In the genomic region with DNA sequence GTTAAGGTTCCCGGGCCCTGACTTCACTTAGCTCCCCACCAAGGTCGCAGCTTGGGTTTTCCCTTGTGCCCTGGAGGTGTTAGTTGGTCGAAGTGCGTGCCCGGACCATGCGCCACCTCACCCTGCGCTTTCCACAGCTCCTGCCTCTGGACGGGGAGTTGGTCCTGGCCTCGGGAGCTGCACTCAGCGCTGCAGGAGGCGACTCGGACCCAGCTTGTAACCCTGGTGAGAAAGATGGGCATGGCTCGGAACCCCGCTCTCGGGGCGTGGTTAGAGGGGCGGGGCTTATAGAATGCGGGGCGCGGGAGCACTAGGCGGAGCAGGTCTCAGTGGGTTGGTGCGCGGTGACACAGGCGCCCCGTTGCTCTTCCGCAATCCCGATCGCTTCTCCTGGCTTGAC, we compare ENCODE assay signal across 9 mouse cellular contexts. TPM values are rescaled to one million over a fixed set of nuclear protein-coding genes. Genes with fewer than 3 reads are reported as not detected.
DNase-seq lines count a peak whose midpoint lies in the region; ATAC-seq and TF ChIP-seq lines count a peak whose summit lies in the region.
"Had no signal": no experiment of that assay in that cellular context is flagged by ENCODE, and none has a peak within 500 bp of the region (broad histone marks: within the 10 kb centered on the region; RNA-seq: fewer than 3 reads in every experiment).

No protein-coding gene starts in this region.

- peak; percentile 35; the same call in 1 of the 2 replicates for ATAC-seq in forebrain, embryonic 15.5 days (replicated peaks)
- ATAC-seq in liver, embryonic 14.5 days (ENCODE audit: insufficient read depth), result no peak; the same call in 1 of the 2 replicates
- ATAC-seq in frontal cortex, adult (ENCODE audit: low TSS enrichment), result no peak

- H3K79me2 ChIP-seq in heart, adult 2 months (replicated peaks; ENCODE audit: control insufficient read depth, insufficient read depth, low read length), result no peaks in the 10 kb centered on the region

- intact Hi-C loops in heart, adult 2 months (cut with DNase I), result loop anchor here (5.0 to 10.0 kb wide), 2 partner anchors 138 to 191 kb away; no protein-coding TSS in a partner anchor

- no peaks in the 10 kb centered on the region for H3K36me3 ChIP-seq in heart, adult 2 months (ENCODE audit: control insufficient read depth, insufficient read depth, low read length)
- H3K36me3 ChIP-seq in E14TG2a.4 (ENCODE audit: insufficient read depth, low read length), result no peaks in the 10 kb centered on the region
- no peaks in the 10 kb centered on the region for H3K36me3 ChIP-seq in forebrain, embryonic 15.5 days
- no peaks in the 10 kb centered on the region for H3K36me3 ChIP-seq in liver, embryonic 14.5 days (replicated peaks; ENCODE audit: control insufficient read depth, insufficient read depth, low read depth)

- TF ChIP-seq EP300 in heart, adult 2 months (IDR thresholded peaks at IDR 0.05; ENCODE audit: insufficient read depth, low read depth, low read length), result no peak
- no peak for TF ChIP-seq EP300 in liver, embryonic 14.5 days (IDR thresholded peaks at IDR 0.05; ENCODE audit: low read depth)

- TF ChIP-seq POLR2A in heart, adult 2 months (IDR thresholded peaks at IDR 0.05; ENCODE audit: insufficient read depth, low read depth, low read length), result no peak

- peak overlapping the region; percentile 26; the same call in 1 of the 2 replicates for H3K4me3 ChIP-seq in heart, adult 2 months
- peak overlapping the region; percentile 74 for H3K4me3 ChIP-seq in E14TG2a.4 (replicated peaks; ENCODE audit: low read length)
- peak overlapping the region; percentile 48 for H3K4me3 ChIP-seq in forebrain, embryonic 15.5 days
- peak overlapping the region in 1 of 2 experiments; percentile 24; a peak in 1 of 4 replicates for H3K4me3 ChIP-seq in liver, embryonic 14.5 days (ENCODE audit: insufficient read depth in 1 of 2, low read depth in 2 of 2, low read length in 2 of 2)

- WGBS in heart, adult 2 months, result 6% methylated on average over 28 of the region's 28 CpGs
- WGBS in forebrain, embryonic 15.5 days, result 4% methylated on average over 28 of the region's 28 CpGs
- 5% methylated on average over 28 of the region's 28 CpGs for WGBS in liver, embryonic 14.5 days (ENCODE audit: insufficient replicate concordance)

- peaks cover 39% of the 10 kb centered on the region for H3K27me3 ChIP-seq in heart, adult 2 months (ENCODE audit: control insufficient read depth, insufficient read depth, low read length)
- H3K27me3 ChIP-seq in E14TG2a.4 (ENCODE audit: insufficient read depth, low read length), result peaks cover 94% of the 10 kb centered on the region
- peaks cover 82% of the 10 kb centered on the region for H3K27me3 ChIP-seq in forebrain, embryonic 15.5 days
- peaks cover 73% of the 10 kb centered on the region for H3K27me3 ChIP-seq in liver, embryonic 14.5 days (ENCODE audit: control insufficient read depth, insufficient read depth, low read length)

- DNase-seq in heart, adult 2 months, result peak in 1 of 2 experiments; percentile 17
- DNase-seq in heart, adult 18-20 months, result no peak
- DNase-seq in liver, embryonic 14.5 days (ENCODE audit: low read depth in 3 of 3, low spot score in 3 of 3), result no peak
- DNase-seq in ovary, postnatal 10 days (ENCODE audit: low spot score), result no peak
- DNase-seq in thymus, postnatal 14 days, result no peak
- DNase-seq: lung, adult 18-20 months had no signal

- no peaks in the 10 kb centered on the region for H3K4me1 ChIP-seq in heart, adult 2 months (ENCODE audit: control insufficient read depth, insufficient read depth, low read length)
- peaks cover 61% of the 10 kb centered on the region for H3K4me1 ChIP-seq in E14TG2a.4 (replicated peaks; ENCODE audit: low read depth, low read length)
- peaks cover 20% of the 10 kb centered on the region for H3K4me1 ChIP-seq in forebrain, embryonic 15.5 days
- H3K4me1 ChIP-seq in liver, embryonic 14.5 days (replicated peaks; ENCODE audit: control insufficient read depth in 2 of 2, insufficient read depth in 2 of 2, low read length in 1 of 2), result peaks cover 0 to 5% of the 10 kb centered on the region in 2 experiments; a peak in 2 of 4 replicates

- H3K27ac ChIP-seq in heart, adult 2 months, result no peak overlapping the region
- H3K27ac ChIP-seq in forebrain, embryonic 15.5 days (replicated peaks), result no peak overlapping the region
- no peak overlapping the region for H3K27ac ChIP-seq in liver, embryonic 14.5 days

- peak overlapping the region; percentile 70 for H3K4me2 ChIP-seq in forebrain, embryonic 15.5 days (replicated peaks)
- H3K4me2 ChIP-seq in liver, embryonic 14.5 days (ENCODE audit: low read depth), result peak overlapping the region; percentile 49; the same call in 1 of the 2 replicates

- no peak overlapping the region for H3K9ac ChIP-seq in heart, adult 2 months (ENCODE audit: low read depth, low read length)
- peak overlapping the region; percentile 43 for H3K9ac ChIP-seq in forebrain, embryonic 15.5 days (replicated peaks)
- H3K9ac ChIP-seq in liver, embryonic 14.5 days (replicated peaks), result no peak overlapping the region

- no peaks in the 10 kb centered on the region for H3K9me3 ChIP-seq in E14TG2a.4 (ENCODE audit: low read length)
- no peaks in the 10 kb centered on the region for H3K9me3 ChIP-seq in forebrain, embryonic 15.5 days
- no peaks in the 10 kb centered on the region for H3K9me3 ChIP-seq in liver, embryonic 14.5 days (ENCODE audit: control insufficient read depth, low read length)

- TF ChIP-seq CTCF in heart, adult 2 months (IDR thresholded peaks at IDR 0.05), result no peak
- TF ChIP-seq CTCF in E14TG2a.4 (conservative IDR thresholded peaks at IDR 0.05; ENCODE audit: low read length), result no peak
- no peak for TF ChIP-seq CTCF in liver, embryonic 14.5 days (IDR thresholded peaks at IDR 0.05; ENCODE audit: low read depth)

RNA-seq across cellular contexts. Expression of a gene that starts 3.1 kb away (rescaled TPM):
- not detected for total RNA-seq in heart, adult 2 months (2021)
- not detected in 2 replicates for polyA plus RNA-seq in heart, adult 2 months (2012; rRNA removed)
- not detected for total RNA-seq in heart, adult 18-20 months (2021)
- polyA plus RNA-seq in forebrain, embryonic 15.5 days (2015; fragmentation: Nextera tagmentation; extraction: Ambion mirVana), result 5.0 and 6.4 TPM in 2 replicates
- polyA plus RNA-seq in liver, embryonic 14.5 days (2012; rRNA removed), result 0.61 and 0.77 TPM in 2 replicates
- polyA plus RNA-seq in liver, embryonic 14.5 days (2014; fragmentation: Nextera tagmentation; extraction: Ambion mirVana), result 0.44 and 0.71 TPM in 2 replicates
